Mouse (Mus musculus) lung, postnatal 0 days (tissue): ENCODE data around the gene Prg4. TPM values are rescaled to one million over a fixed set of nuclear protein-coding genes. Genes with fewer than 3 reads are reported as not detected.

Experiments used
- ATAC-seq: fragments of 200-750 bp; cut with Nextera tagmentation; 2 replicates; pipeline ENCODE4 v1.8.0; 2017; ENCODE audit warnings: moderate library complexity
- DNase-seq: peaks from one replicate; pipeline ENCODE4 v3.0.0-alpha.2; 2016; ENCODE audit warnings: low spot score
- H3K27ac ChIP-seq: fragments of 300-500 bp; sonication (generic); 2 replicates; pipeline ENCODE4 v1.5.1; 2014; ENCODE audit warnings: antibody characterized with exemption, mild to moderate bottlenecking, low read length, mixed read lengths
- H3K27me3 ChIP-seq: fragments of 300-500 bp; sonication (generic); replicated peaks from 2 replicates; pipeline ENCODE4 v1.6.1; 2014; ENCODE audit warnings: low read length, mixed read lengths; ENCODE audit not compliant: insufficient read depth
- H3K36me3 ChIP-seq: fragments of 300-500 bp; sonication (generic); 2 replicates; pipeline ENCODE4 v1.6.1; 2014; ENCODE audit warnings: low read length, mixed read lengths; ENCODE audit not compliant: insufficient read depth
- H3K4me1 ChIP-seq: fragments of 300-500 bp; sonication (generic); 2 replicates; pipeline ENCODE4 v1.6.1; 2014; ENCODE audit warnings: antibody characterized with exemption, low read depth, low read length, mixed read lengths; ENCODE audit not compliant: insufficient read depth
- H3K4me2 ChIP-seq: fragments of 300-500 bp; sonication (generic); replicated peaks from 2 replicates; pipeline ENCODE4 v1.6.1; 2014; ENCODE audit warnings: low read depth, mild to moderate bottlenecking, low read length, moderate library complexity, mixed read lengths
- H3K4me3 ChIP-seq: fragments of 300-500 bp; sonication (generic); 2 replicates; pipeline ENCODE4 v1.5.1; 2014; ENCODE audit warnings: low read depth, low read length
- H3K9ac ChIP-seq: fragments of 300-500 bp; sonication (generic); replicated peaks from 2 replicates; pipeline ENCODE4 v1.6.1; 2014; ENCODE audit warnings: low read depth, mild to moderate bottlenecking
- H3K9me3 ChIP-seq: fragments of 300-500 bp; sonication (generic); 2 replicates; pipeline ENCODE4 v1.6.1; 2016; ENCODE audit warnings: low read length, mixed read lengths
- CTCF ChIP-seq: IDR thresholded peaks from 2 replicates; pipeline ENCODE4 v1.5.1; 2016; ENCODE audit warnings: antibody characterized with exemption, mild to moderate bottlenecking
- EP300 ChIP-seq: IDR thresholded peaks from 2 replicates; pipeline ENCODE4 v1.6.1; 2016; ENCODE audit warnings: antibody characterized with exemption, mild to moderate bottlenecking, control low read depth
- WGBS: fragments of 180-500 bp; shearing (Covaris S2); extraction: QIAGEN DNeasy Blood & Tissue Kit; methylation state at CpG from one replicate; pipeline ENCODE4 v1.1.7; 2014; 5-methylcytosine and 5-hydroxymethylcytosine counted together
- polyA plus RNA-seq: library from polyadenylated mRNA; unstranded; fragments of >200 nt; fragmentation: Nextera tagmentation; extraction: Ambion mirVana; gene quantifications from 2 replicates; pipeline ENCODE4 v1.2.1, GENCODE M21; 2015

The Prg4 gene
- polyA plus RNA-seq, result 0.51 and 0.69 TPM in 2 replicates

GRCm38 (mm10) chr1:150466132-150466531 is at the start of gene Prg4:
Gene Prg4 (minus strand): TSS chr1:150466165.
- Histone ChIP-seq H3K4me3 (no peak within 1 kb of the TSS), H3K4me2 (no peak within 1 kb of the TSS), H3K27me3 (no peaks in the 10 kb centered on the region), H3K4me1 (peaks cover 3% of the 10 kb centered on the region; the same call in 1 of the 2 replicates), H3K36me3 (no peaks in the 10 kb centered on the region), H3K9ac (no peak within 1 kb of the TSS), H3K9me3 (no peaks in the 10 kb centered on the region), H3K27ac (no peak within 1 kb of the TSS)
- WGBS, result 72% methylated on average over 3 of the region's 3 CpGs
- DNase-seq, result peak; percentile 61
- ATAC-seq, result no peak
- TF ChIP-seq CTCF, result no peak
- TF ChIP-seq EP300, result 0 out of 2 replicates have a peak, but pooled peaks have one; percentile 9

- H3K4me3 ChIP-seq, result no peak overlapping the region
- DNase-seq, result peak; percentile 51
- no peaks in the 10 kb centered on the region for H3K27me3 ChIP-seq
- ATAC-seq, result peak; percentile 85
- no peak overlapping the region for H3K4me2 ChIP-seq
- no peaks in the 10 kb centered on the region for H3K36me3 ChIP-seq
- no peaks in the 10 kb centered on the region for H3K9me3 ChIP-seq
- H3K9ac ChIP-seq, result no peak overlapping the region
- no peaks in the 10 kb centered on the region for H3K4me1 ChIP-seq
- WGBS, result 44% methylated on average over 2 of the region's 2 CpGs
- TF ChIP-seq EP300 (no peak), CTCF (no peak)
- H3K27ac ChIP-seq, result no peak overlapping the region
Observed at GRCm38 (mm10) chr1:150513041-150513440, 47.1 kb upstream of the Prg4 start.

GRCm38 (mm10) chr1:150505794-150506193 is 39.8 kb upstream of the Prg4 start:
- TF ChIP-seq EP300 (no peak), CTCF (no peak)
- Histone ChIP-seq H3K9me3 (no peaks in the 10 kb centered on the region), H3K27ac (no peak overlapping the region), H3K9ac (no peak overlapping the region), H3K27me3 (no peaks in the 10 kb centered on the region), H3K4me2 (no peak overlapping the region), H3K4me1 (no peaks in the 10 kb centered on the region), H3K4me3 (no peak overlapping the region), H3K36me3 (no peaks in the 10 kb centered on the region)
- no peak for ATAC-seq
- DNase-seq, result no peak
- WGBS, result 1% methylated on average over 2 of the region's 2 CpGs

GRCm38 (mm10) chr1:150503321-150503720 is 37.4 kb upstream of the Prg4 start:
- Histone ChIP-seq H3K27me3 (no peaks in the 10 kb centered on the region), H3K4me2 (no peak overlapping the region), H3K9me3 (no peaks in the 10 kb centered on the region), H3K9ac (no peak overlapping the region), H3K4me3 (no peak overlapping the region), H3K27ac (no peak overlapping the region), H3K36me3 (no peaks in the 10 kb centered on the region), H3K4me1 (no peaks in the 10 kb centered on the region)
- WGBS, result 63% methylated on average over 4 of the region's 4 CpGs
- DNase-seq (no peak), ATAC-seq (no peak)
- TF ChIP-seq CTCF (no peak), EP300 (no peak)

GRCm38 (mm10) chr1:150498177-150498576 is 32.2 kb upstream of the Prg4 start:
- Histone ChIP-seq H3K4me1 (no peaks in the 10 kb centered on the region), H3K27me3 (no peaks in the 10 kb centered on the region), H3K36me3 (no peaks in the 10 kb centered on the region), H3K9me3 (no peaks in the 10 kb centered on the region), H3K4me2 (no peak overlapping the region), H3K27ac (no peak overlapping the region), H3K9ac (no peak overlapping the region), H3K4me3 (no peak overlapping the region)
- ATAC-seq, result no peak
- no peak for TF ChIP-seq EP300
- 81% methylated on average over 2 of the region's 2 CpGs for WGBS
- no peak for DNase-seq

- peak; percentile 73 for TF ChIP-seq CTCF
- TF ChIP-seq EP300, result peak; percentile 85
- ATAC-seq, result peak; percentile 84
- Histone ChIP-seq H3K27me3 (no peaks in the 10 kb centered on the region), H3K36me3 (no peaks in the 10 kb centered on the region), H3K4me1 (no peaks in the 10 kb centered on the region), H3K4me2 (no peak overlapping the region), H3K9ac (no peak overlapping the region), H3K4me3 (no peak overlapping the region), H3K27ac (no peak overlapping the region), H3K9me3 (no peaks in the 10 kb centered on the region)
- 28% methylated on average over 2 of the region's 2 CpGs for WGBS
- DNase-seq, result peak; percentile 91
Observed at GRCm38 (mm10) chr1:150497690-150498089, 31.7 kb upstream of the Prg4 start.
